Mouse (Mus musculus) frontal cortex, adult 2 months (tissue): ENCODE measurements around the gene Snrpb2. TPM values are rescaled to one million over a fixed set of nuclear protein-coding genes. Genes with fewer than 3 reads are reported as not detected.
A peak's percentile ranks its signal among the peaks of the same experiment; 100 is the strongest.

Source experiments
- DNase-seq, 2 experiments: peaks; one replicate each; pipeline ENCODE4 v3.0.0; 2022; ENCODE audit warnings: low spot score in 1 of 2; ENCODE audit errors: extremely low spot score in 1 of 2
- polyA plus RNA-seq: library from polyadenylated mRNA; depleted of rRNA; stranded (reverse); fragments of >200 nt; gene quantifications from 2 replicates; pipeline ENCODE4 v1.2.3, GENCODE M21; 2012; rRNA removed

Snrpb2 gene
- polyA plus RNA-seq, 1 experiment, result 27.6 TPM

DNA sequence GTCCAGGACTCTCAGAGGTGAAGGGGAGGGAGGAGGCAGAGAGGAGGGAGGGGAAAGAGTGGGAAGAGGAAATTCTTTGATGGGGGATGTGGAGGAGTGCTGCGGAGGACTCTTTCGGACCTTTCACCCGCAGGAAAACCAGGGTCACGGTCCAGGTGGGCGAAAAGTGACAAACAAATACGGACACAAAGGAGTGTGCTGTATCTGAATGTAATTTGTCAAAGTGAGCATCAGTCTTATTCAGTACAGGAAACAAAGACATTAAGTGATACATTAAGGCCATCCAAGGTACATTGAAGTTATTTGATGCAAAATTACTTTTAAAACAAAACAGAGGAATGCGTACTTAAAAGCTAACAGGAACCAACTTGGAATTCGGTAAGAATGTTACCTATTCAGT is 27.0 kb downstream of the Snrpb2 start:
- DNase-seq, result no peak

DNA sequence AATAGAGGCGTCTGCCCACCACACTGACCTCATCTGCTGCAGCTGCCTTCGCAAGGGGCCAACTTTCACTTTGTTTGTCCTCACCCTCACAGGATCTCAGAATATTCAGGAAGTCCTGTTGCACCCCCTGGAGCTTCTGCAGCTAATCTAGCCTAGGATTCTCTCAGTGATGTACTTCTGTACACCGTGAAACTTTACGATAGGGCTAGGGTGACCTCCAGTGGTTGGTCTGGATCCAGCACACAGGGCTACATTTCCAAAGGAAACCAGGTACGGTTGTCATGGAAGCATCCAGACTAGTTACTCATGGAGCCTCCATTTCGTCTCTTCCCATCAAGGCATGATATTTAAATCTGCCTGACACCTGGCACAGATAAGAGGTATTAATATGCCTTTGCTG is 30.9 kb downstream of the Snrpb2 start:
- DNase-seq, result peak; percentile 81 to 93

DNA sequence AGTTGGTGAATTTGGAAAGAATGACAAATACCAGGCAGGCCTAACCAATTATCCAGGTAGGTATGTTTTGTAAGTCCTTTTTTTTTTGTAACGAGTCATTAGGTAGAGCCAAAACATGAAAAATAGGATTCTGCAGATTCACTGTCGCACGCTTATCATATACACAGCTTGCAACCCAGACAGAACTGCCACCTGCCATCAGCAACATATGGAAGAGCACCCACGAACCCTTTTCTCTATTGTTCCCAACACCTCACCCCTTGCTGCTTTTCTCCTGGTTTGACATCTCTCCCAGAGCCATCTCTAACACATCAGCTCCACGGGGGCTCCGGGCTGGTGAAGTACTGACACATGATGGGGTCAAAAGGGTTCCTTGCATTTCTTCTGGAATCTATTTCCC is 31.9 kb downstream of the Snrpb2 start:
- DNase-seq, result peak in 1 of 2 experiments; percentile 36

DNA sequence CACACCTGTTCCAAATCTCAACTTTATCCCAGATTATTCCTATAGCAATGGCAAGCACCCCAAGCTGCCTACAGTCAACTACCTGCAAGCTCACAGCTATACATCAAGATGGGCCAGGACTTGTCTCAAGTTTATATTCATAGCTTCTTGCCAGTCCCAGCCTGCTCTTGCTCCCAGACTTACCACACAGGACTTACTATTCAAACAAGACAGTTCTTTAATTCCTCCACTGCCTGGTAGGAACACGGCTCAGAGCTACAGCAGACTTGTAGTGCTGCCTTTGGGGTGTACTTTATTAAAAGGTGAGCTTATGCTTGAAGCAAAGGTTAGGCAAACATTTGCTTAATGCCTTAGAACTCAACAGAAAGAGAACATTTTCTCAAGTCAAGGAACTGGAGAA is 34.3 kb downstream of the Snrpb2 start:
- no peak for DNase-seq

DNA sequence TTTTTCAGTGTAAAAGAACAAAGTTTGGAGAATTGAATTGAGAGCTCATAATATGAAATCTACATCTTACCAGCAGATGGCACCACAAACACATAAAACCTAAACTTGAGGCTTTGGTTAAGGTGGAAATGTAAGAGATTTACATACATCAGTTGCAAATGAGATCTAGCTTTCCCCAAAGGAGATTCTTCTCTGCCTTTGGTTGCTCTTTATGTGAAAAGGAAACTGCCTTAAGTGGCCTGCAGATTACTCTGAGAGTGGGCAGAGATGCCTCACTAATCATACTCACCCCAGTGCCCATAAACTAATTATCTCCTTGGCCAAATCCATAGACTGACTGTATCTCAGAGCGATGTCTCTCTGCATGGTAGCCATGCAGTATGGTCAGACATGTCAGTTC is 51.0 kb downstream of the Snrpb2 start:
- DNase-seq, result peak in 1 of 2 experiments; percentile 85

DNA sequence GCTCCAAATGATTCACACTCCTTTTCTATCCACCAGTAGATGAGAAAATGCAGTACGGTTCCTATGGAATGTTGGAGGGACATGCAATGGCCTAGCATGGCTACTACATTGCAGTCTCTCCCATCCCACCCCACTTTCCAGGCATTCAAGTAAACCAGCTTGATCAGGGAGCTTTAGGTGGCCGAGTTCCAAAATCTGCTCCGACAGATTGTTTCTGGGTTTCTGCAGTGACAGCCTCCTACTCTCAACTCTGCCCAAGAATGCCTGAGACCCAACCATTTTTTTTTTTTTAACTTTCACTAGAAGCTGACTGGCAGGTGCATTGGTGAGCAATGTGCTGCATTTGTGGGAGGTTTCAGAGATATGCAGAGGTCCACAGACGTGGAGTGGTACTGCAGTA is 51.9 kb downstream of the Snrpb2 start:
- DNase-seq, result peak; percentile 49 to 75

DNA sequence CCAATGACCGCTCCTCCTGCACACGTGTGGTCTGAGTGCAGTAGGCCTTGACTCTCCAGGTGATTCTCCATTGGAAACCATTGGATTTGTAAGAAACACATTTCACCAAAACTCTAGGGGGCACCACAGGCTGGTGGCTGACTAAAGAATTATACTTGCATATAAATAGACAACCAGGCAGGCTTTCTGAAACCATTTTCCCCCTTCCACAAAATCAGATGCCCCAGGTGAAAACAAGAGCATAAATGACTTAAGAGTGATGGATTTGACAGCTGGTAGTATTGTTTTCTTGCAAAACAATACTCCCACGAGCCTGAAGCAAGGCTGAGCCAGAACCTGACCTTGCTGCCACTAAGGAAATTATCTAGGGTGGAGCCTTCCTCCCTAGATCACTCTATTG is 54.6 kb downstream of the Snrpb2 start:
- peak in 1 of 2 experiments; percentile 81 for DNase-seq

DNA sequence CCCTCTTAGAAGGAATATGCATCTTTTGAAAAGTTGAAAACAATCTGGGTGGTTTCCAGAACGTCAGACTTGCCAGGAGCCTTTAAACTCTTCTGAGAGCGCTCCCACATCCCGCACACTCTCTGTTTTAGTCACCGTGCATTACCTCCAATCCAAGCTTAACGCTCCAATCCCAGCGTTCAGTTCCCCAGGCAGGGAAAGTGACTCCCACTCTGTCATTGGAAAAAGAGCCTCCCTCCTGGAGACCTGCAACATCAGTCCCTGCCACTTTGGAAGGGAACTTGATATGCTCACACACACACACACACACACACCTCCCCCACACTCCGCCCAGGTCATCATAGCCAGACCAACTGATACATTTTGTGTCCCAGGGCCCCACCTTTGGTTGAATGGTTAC is 55.4 kb downstream of the Snrpb2 start:
- no peak for DNase-seq

Other genes with a start within 250 kb of the Snrpb2 start
- 6.6 and 8.0 TPM in 2 replicates for gene Kif16b, start 161.5 kb upstream of the Snrpb2 start, polyA plus RNA-seq
- gene Otor, start 15.4 kb downstream of the Snrpb2 start, polyA plus RNA-seq, result not detected in 2 replicates